ENCODE assay signal across 13 mouse cellular contexts in genomic region chr13:97724551-97724950, GRCm38 (mm10).
"Had no signal": no experiment of that assay in that cellular context is flagged by ENCODE, and none has a peak within 500 bp of the region (broad histone marks: within the 10 kb centered on the region; RNA-seq: fewer than 3 reads in every experiment).

No protein-coding gene starts in this region.

- ATAC-seq: midbrain, embryonic 16.5 days had no signal

- H3K36me3 ChIP-seq: liver, embryonic 13.5 days; midbrain, embryonic 12.5 days; neural tube, embryonic 13.5 days had no signal

- H3K4me2 ChIP-seq: liver, embryonic 13.5 days; midbrain, embryonic 12.5 days; neural tube, embryonic 13.5 days had no signal

- H3K9me3 ChIP-seq: liver, embryonic 13.5 days; midbrain, embryonic 12.5 days; neural tube, embryonic 13.5 days had no signal

- DNase-seq: kidney, adult 8-10 months; kidney, postnatal 14 days; kidney, postnatal 4 days; liver, embryonic 13.5 days; lung, adult 2 months; lung, postnatal 14 days; retina, postnatal 1 day; thymus, adult 18-20 months; thymus, postnatal 36 days had no signal

- H3K4me1 ChIP-seq: liver, embryonic 13.5 days; midbrain, embryonic 12.5 days had no signal

- H3K4me3 ChIP-seq: liver, embryonic 13.5 days; midbrain, embryonic 12.5 days; myocyte; neural tube, embryonic 13.5 days had no signal

- H3K9ac ChIP-seq: liver, embryonic 13.5 days; midbrain, embryonic 12.5 days; neural tube, embryonic 13.5 days had no signal

- H3K27me3 ChIP-seq: liver, embryonic 13.5 days; midbrain, embryonic 12.5 days; neural tube, embryonic 13.5 days had no signal

- H3K27ac ChIP-seq: liver, embryonic 13.5 days; midbrain, embryonic 12.5 days; neural tube, embryonic 13.5 days had no signal
